Mouse (Mus musculus): ENCODE measurements around the gene Ajap1.

Ajap1 gene

GRCm38 (mm10) chr4:153442522-153442921, 40.1 kb downstream of the Ajap1 start:
- no peak for DNase-seq

GRCm38 (mm10) chr4:153439868-153440267, 42.7 kb downstream of the Ajap1 start:
- DNase-seq = no peak

DNA sequence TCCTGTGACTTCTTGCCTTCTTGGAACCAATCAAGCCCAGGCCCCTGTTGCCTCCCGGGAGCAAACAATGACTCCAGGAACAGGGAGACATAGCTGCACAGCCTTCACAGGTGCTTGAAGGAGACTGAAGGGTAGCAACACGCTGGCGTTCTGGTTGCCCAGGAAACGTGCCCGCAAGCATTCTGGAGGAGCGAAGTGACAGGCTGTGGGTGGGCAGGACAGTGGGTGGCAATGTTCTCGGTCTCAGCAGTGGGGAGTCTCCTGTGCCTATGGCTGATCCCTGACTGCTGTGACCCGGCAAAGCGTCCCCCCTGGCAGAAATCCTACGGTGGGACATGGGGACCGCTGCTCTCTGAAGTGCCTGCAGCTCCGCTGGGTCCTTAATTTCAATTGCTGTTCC, 43.6 kb downstream of the Ajap1 start:
- DNase-seq = no peak

DNA sequence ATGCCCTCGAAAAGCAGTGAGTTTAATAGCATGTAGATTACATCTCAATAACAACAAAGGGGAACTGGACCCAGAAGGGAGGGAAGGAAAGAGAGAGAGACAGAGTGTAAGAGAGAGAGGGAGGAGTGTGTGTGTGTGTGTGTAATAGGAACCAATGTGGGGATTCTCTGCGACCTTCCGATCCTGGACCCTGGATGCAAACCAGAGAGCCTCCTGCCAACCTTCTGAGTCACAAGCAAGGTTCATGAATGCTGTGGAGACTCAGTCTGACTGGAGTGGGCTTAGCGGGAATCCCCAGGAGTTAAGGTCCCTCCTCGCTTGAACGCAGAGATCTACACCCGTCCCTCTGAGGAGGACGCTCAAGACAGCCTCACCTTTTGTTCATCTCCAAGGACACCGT, 45.4 kb downstream of the Ajap1 start:
- DNase-seq = peak in 1 of 2 experiments; percentile 11

DNA sequence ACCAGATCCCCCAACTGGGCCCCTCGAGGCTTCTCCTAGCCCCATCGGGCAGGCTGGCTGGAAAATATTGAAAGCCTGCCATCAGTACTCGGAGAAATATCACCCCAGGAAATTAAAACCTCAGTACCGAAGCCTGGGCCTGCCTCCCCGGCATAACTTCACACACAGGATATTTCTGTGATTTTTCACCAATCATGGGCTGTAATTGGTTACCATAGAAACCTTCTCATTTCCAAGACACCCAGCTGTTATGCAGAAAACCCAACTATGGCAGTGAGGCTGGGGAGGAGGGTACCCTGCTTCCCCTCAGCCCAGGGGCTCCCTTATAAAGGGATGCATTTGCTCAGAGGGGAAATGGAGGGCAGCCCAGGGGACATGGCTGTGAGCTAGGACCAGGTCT, 46.7 kb downstream of the Ajap1 start:
- DNase-seq = no peak

GRCm38 (mm10) chr4:153429971-153430370, 52.6 kb downstream of the Ajap1 start:
- DNase-seq = no peak

GRCm38 (mm10) chr4:153425961-153426656, 56.5 kb downstream of the Ajap1 start:
- no peak for DNase-seq

DNA sequence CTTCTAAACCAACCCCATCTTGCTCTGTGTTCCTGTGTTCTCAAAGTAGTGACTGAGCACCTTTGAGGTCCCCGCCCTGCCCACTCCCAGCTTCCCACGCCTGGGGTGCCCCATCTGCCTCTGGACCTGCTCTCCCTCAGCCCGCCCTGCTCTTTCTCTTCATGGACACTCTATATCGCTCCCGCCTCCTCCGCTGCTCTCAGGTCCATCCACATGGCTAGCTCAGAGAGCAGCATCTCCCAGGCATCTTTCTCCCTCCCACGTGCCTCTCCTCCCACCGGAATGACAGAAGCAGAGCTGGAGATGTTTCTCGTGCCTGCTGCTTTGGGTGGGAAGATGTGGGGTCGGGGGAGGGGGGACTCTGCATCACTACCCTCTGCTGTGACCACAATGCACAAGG, 58.3 kb downstream of the Ajap1 start:
- DNase-seq = no peak

GRCm38 (mm10) chr4:153417926-153418325, 64.7 kb downstream of the Ajap1 start:
- peak in 1 of 2 experiments; percentile 37 for DNase-seq

DNA sequence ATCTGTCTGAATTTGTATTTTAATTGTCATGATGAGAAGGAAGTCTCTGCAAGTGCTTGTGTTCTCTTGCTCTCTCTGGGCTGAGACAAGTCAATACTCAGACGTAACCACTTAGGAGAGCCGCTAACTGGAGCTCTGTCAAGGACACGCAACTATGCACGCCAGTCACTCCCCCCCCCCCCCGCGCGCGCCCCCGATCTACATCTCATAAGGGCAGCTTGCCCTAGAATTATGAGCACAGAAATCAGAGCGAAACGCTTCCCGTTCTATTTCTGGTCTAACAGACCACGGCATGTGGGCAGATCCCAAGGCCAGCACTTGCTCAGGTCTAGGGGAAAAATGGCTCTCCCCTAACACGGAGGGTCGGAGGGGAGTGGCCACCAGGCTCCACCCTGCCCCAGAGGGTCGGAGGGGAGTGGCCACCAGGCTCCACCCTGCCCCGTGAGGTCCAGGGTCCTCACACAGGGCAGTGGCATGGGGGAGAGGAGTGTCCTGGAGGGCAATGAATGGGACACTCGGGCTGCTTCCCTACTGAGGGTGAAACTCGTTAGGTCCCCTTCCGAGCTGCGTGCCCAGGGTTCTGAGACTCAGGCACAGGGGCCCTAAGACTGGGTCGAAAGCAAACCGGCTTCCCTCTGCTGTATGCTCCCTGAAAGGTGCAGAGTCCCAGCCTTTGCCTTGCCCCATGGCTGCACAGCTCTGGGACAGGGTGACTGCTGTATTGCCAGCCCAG, 65.3 kb downstream of the Ajap1 start:
- DNase-seq = no peak

DNA sequence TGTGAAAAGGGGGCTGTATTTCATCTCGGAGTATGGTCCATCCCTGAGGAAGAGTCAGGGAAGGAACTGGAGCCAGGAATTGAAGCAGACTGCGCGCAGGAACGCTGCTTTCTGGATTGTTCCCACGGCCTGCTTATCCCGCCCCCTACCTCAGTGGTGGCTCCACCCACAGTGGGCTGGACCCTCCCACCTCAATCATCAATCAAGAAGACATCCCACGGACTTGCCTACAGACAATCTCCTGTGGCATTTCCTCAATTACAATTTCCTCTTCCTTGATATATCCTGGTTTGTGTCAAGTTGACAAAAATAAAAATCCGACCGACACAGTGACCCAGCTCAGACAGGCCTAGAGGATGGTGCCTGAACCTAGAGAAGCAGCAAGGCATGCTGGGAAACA, 66.5 kb downstream of the Ajap1 start:
- DNase-seq = peak in 1 of 2 experiments; percentile 17

DNA sequence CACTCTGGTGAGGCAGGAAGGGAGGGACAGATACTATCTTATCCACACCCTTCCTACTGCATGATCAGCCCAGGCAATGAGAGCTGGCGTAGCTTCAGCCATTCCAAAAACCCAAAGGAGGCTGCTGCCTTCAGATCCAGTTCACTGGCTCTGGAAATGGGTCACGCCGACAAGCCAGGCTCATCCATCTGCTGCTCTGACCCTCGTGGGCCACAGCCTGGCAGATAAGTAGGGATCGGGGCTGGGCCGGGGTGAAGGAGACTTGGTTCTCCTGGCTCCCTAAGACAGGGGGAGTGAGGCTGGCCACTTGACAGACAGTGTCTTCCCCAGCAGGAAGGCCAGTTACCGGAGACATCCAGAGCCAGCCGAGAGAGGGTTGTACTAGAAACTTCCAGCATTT, 84.2 kb downstream of the Ajap1 start:
- no peak for DNase-seq

DNA sequence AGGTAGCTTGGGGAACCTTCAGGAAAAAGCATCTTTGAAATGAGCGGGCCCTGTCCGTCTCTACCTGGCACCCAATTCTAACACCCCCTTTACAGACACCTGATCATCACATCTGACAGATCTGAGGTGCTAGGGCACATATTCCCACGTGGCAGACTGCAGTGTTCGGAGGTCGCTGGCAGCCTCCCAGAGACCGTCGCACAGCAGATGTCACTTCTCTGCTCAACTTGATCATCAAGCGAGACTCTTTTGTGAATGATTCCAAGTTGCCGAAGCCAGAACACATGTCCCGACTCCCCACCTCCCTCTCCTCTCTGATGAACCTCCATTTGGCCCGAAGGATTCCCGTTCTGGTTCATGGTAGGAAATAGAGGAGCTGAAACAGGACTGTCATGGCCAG, 95.1 kb downstream of the Ajap1 start:
- no peak for DNase-seq

GRCm38 (mm10) chr4:153381433-153381832, 101.2 kb downstream of the Ajap1 start:
- no peak for DNase-seq

- DNase-seq = no peak
Observed at GRCm38 (mm10) chr4:153380885-153381284, 101.7 kb downstream of the Ajap1 start.

DNA sequence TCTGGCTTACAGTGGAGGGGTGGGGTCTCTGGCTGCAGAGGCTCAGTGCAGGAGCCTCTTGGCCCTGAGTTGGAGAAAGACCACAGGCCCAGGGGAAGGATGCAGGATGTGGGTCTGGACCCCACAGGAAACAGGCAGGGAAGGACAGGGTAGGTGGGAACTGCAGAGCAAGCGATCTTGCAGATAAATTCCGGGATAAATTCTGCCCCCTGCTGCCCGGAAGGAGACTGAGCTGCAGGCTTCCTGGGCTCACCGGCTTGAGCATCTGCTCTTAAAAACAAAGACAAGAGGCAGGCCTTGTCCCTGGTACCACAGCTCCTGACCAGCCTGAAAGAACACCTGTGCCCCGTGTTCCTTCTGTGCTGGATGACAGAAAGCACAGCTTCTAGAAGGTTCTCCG, 104.6 kb downstream of the Ajap1 start:
- peak in 1 of 2 experiments; percentile 23 for DNase-seq

- no peak for DNase-seq
Observed at GRCm38 (mm10) chr4:153374233-153374632, 108.4 kb downstream of the Ajap1 start.

DNA sequence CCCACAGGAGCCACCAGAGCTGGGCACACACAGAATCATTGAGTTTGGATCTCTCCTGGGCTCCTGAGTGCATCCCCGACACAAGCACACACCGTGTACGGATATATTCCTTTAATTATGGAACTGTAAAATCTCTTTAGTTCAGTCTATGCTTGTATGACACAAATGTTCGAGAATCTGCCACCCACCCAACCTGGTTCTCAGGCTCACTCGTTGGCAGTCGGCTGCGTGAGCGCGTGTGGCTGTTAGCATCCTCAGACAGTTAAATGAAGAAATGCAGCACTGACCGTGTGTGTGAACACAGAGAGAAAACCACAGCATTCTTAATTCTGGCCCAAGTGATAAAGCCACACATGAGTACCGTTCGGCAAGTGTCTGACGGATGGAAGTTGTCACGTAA, 109.5 kb downstream of the Ajap1 start:
- DNase-seq = no peak

DNA sequence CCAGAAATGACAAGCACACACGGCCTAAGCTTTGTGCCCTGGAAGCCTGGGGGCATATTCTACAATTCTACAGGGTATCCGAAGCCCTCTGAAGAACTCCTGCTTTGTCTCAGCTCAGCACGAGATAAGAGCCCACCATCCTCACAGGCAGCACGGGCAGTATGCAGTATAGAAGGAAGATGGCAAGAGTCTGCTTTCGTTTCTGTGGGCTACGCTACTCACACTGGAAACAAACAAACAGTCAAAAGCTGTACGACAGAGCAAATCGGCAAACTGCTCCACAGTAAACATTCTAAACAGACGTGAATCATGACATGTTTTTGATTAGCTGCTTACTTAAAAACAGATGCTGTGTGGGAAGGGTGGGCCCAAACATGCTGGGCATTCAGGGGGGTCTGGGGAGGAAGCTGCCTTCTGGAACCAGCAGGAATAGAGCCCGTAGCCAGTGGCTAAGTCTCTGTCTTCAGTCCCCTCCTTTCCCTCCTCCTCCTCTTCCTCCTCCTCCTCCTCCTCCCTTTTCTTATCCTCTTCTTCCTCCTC, 113.9 kb downstream of the Ajap1 start:
- no peak for DNase-seq

- no peak for DNase-seq
Observed at GRCm38 (mm10) chr4:153360868-153361545, 121.6 kb downstream of the Ajap1 start.

GRCm38 (mm10) chr4:153358243-153358550, 124.4 kb downstream of the Ajap1 start:
- no peak for DNase-seq

GRCm38 (mm10) chr4:153357539-153358242, 124.9 kb downstream of the Ajap1 start:
- DNase-seq = peak in 1 of 2 experiments; percentile 7

GRCm38 (mm10) chr4:153356236-153356635, 126.4 kb downstream of the Ajap1 start:
- no peak for DNase-seq

All from kidney, adult 8-10 months (tissue).